Mouse (Mus musculus): Measurements from ENCODE around the gene Map9. TPM values are rescaled to one million over a fixed set of nuclear protein-coding genes. Genes with fewer than 3 reads are reported as not detected.
"Not testable (repeated sequence)": the region's sequence is repeated elsewhere in the genome, so short reads cannot be mapped to it uniquely, and the experiment has no call there.

The Map9 gene
- total RNA-seq, 2 experiments from 2014 or later = 2.3 to 3.1 TPM

- DNase-seq = no peak
- intact Hi-C loops (cut with DNase I) = no loop called here
These were observed 48.0 kb downstream of the Map9 start for GRCm38 (mm10) chr3:82405830-82406229.

GRCm38 (mm10) chr3:82406336-82406735 lies 48.5 kb downstream of the Map9 start:
- intact Hi-C loops (cut with DNase I) = no loop called here
- no peak for DNase-seq

GRCm38 (mm10) chr3:82407432-82407831 lies 49.6 kb downstream of the Map9 start:
- intact Hi-C loops (cut with DNase I) = no loop called here
- no peak for DNase-seq

GRCm38 (mm10) chr3:82412397-82412796 lies 54.6 kb downstream of the Map9 start:
- intact Hi-C loops (cut with DNase I) = no loop called here
- no peak for DNase-seq

GRCm38 (mm10) chr3:82417958-82418357 lies 60.1 kb downstream of the Map9 start:
- intact Hi-C loops (cut with DNase I) = no loop called here
- no peak for DNase-seq

GRCm38 (mm10) chr3:82435351-82435750 lies 77.5 kb downstream of the Map9 start:
- DNase-seq = no peak
- intact Hi-C loops (cut with DNase I) = no loop called here

- intact Hi-C loops (cut with DNase I) = no loop called here
- no peak for DNase-seq
These were observed 83.1 kb downstream of the Map9 start for GRCm38 (mm10) chr3:82440976-82441375.

GRCm38 (mm10) chr3:82441601-82442000 lies 83.8 kb downstream of the Map9 start:
- DNase-seq; intact Hi-C loops (cut with DNase I): not testable (repeated sequence)

Other genes with a start within 250 kb of the Map9 start
- 1 to 10 TPM; 5.8 to 7.0 TPM for gene Gucy1a1, start 212.3 kb upstream of the Map9 start, total RNA-seq (2021)
- not detected for gene Npy2r, start 190.0 kb downstream of the Map9 start, total RNA-seq (2021)

All from gastrocnemius, postnatal 36 days (tissue).